9 mouse cellular contexts compared by ENCODE assay signal in the genomic region with DNA sequence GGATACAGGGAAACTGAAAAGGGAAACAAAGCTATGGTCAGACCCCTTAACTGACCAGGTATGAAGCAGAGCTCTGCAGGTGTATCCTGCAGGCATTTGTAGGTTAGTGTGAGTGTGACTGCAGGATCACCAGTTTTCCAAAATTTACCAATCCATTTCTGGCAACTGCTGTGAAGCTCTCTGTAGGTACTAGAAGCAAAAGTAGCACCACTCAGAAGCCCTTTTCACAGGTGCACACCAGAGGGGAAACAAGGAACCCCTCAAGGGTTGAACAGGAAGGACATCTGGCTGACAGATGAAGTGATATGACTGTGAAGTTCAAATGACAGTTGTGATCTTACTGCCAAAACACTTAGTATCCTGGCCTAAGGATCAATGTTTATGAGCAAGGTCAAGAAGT.
"Had no signal": no experiment of that assay in that cellular context is flagged by ENCODE, and none has a peak within 500 bp of the region (broad histone marks: within the 10 kb centered on the region; RNA-seq: fewer than 3 reads in every experiment).

No protein-coding gene starts in this region.

- H3K27me3 ChIP-seq: lung, embryonic 15.5 days; midbrain, embryonic 13.5 days; neural tube, embryonic 12.5 days had no signal

- DNase-seq: kidney, adult 11 months; kidney, adult 9 months; kidney, postnatal 10 days; lung, postnatal 14 days; right cerebral cortex, postnatal 14 days had no signal

- ATAC-seq: midbrain, embryonic 13.5 days had no signal

- H3K36me3 ChIP-seq: limb, embryonic 10.5 days; lung, embryonic 15.5 days; midbrain, embryonic 13.5 days; neural tube, embryonic 12.5 days had no signal
